9 mouse cellular contexts compared by ENCODE assay signal in genomic region chr10:80175536-80176269, GRCm38 (mm10). TPM values are rescaled to one million over a fixed set of nuclear protein-coding genes. Genes with fewer than 3 reads are reported as not detected.
DNase-seq lines count a peak whose midpoint lies in the region; ATAC-seq lines count a peak whose summit lies in the region.
"Had no signal": no experiment of that assay in that cellular context is flagged by ENCODE, and none has a peak within 500 bp of the region (broad histone marks: within the 10 kb centered on the region; RNA-seq: fewer than 3 reads in every experiment).

No protein-coding gene starts in this region.

- H3K4me2 ChIP-seq in kidney, embryonic 14.5 days (replicated peaks; ENCODE audit: low read depth, low read length) = no peak overlapping the region
- H3K4me2 ChIP-seq in neural tube, embryonic 11.5 days (ENCODE audit: low read depth) = no peak overlapping the region
- H3K4me2 ChIP-seq: limb, embryonic 15.5 days had no signal

- no peak overlapping the region for H3K27ac ChIP-seq in kidney, embryonic 14.5 days (ENCODE audit: low read depth, low read length)
- H3K27ac ChIP-seq in neural tube, embryonic 11.5 days (ENCODE audit: low read depth, low read length) = no peak overlapping the region
- H3K27ac ChIP-seq: limb, embryonic 15.5 days had no signal

- H3K36me3 ChIP-seq in kidney, embryonic 14.5 days (ENCODE audit: control insufficient read depth, insufficient read depth, low read length) = peaks cover 21% of the 10 kb centered on the region
- H3K36me3 ChIP-seq in neural tube, embryonic 11.5 days (ENCODE audit: control insufficient read depth, insufficient read depth, low read length) = peaks cover 10% of the 10 kb centered on the region

- peak; percentile 67 for DNase-seq in left cerebral cortex, postnatal 4 days
- DNase-seq in left cerebral cortex, adult 11 months (ENCODE audit: low spot score) = no peak
- DNase-seq in Muller cell, postnatal 12 days (ENCODE audit: inconsistent ontology term) = peak; percentile 42
- peak; percentile 77 for DNase-seq in embryo, embryonic 10.5 days (ENCODE audit: low spot score)
- peak; percentile 55 for DNase-seq in neural tube, embryonic 11.5 days (ENCODE audit: low spot score)
- no peak for DNase-seq in adrenal gland, postnatal 10 days
- DNase-seq in spleen, adult 18-20 months = no peak

- intact Hi-C loops in left cerebral cortex, postnatal 4 days (cut with DNase I) = loop anchor here (1.0 kb wide), 1 partner anchor 70 kb away; no protein-coding TSS in a partner anchor

- no peaks in the 10 kb centered on the region; the same call in 1 of the 2 replicates for H3K27me3 ChIP-seq in kidney, embryonic 14.5 days (ENCODE audit: control insufficient read depth, insufficient read depth, low read length)
- no peaks in the 10 kb centered on the region for H3K27me3 ChIP-seq in neural tube, embryonic 11.5 days (ENCODE audit: control insufficient read depth, insufficient read depth, low read length)
- H3K27me3 ChIP-seq: limb, embryonic 15.5 days had no signal

- H3K9me3 ChIP-seq in kidney, embryonic 14.5 days (ENCODE audit: control insufficient read depth, low read length) = no peaks in the 10 kb centered on the region
- no peaks in the 10 kb centered on the region for H3K9me3 ChIP-seq in neural tube, embryonic 11.5 days (ENCODE audit: control insufficient read depth, low read length)
- H3K9me3 ChIP-seq: limb, embryonic 15.5 days had no signal

- no peak overlapping the region for H3K4me3 ChIP-seq in kidney, embryonic 14.5 days (ENCODE audit: low read length)
- no peak overlapping the region for H3K4me3 ChIP-seq in neural tube, embryonic 11.5 days (ENCODE audit: low read depth, low read length)
- H3K4me3 ChIP-seq: limb, embryonic 15.5 days had no signal

- ATAC-seq in kidney, embryonic 14.5 days (ENCODE audit: low FRiP score, low TSS enrichment) = no peak
- no peak for ATAC-seq in neural tube, embryonic 11.5 days (ENCODE audit: insufficient read depth, low FRiP score, low TSS enrichment)

- H3K4me1 ChIP-seq in kidney, embryonic 14.5 days (ENCODE audit: control insufficient read depth, insufficient read depth, low read length) = peaks cover 17% of the 10 kb centered on the region
- peaks cover 12% of the 10 kb centered on the region for H3K4me1 ChIP-seq in neural tube, embryonic 11.5 days (ENCODE audit: control insufficient read depth, insufficient read depth, low read length)

- 21% methylated on average over 4 of the region's 4 CpGs for WGBS in kidney, embryonic 14.5 days
- WGBS in neural tube, embryonic 11.5 days = 28% methylated on average over 4 of the region's 4 CpGs

- H3K9ac ChIP-seq in kidney, embryonic 14.5 days (ENCODE audit: low read depth, low read length) = peak overlapping the region; percentile 23; the same call in 1 of the 2 replicates
- H3K9ac ChIP-seq in neural tube, embryonic 11.5 days (ENCODE audit: low read length) = peak overlapping the region; percentile 6; the same call in 1 of the 2 replicates
- H3K9ac ChIP-seq: limb, embryonic 15.5 days had no signal

RNA-seq across cellular contexts. Expression of gene 1600002K03Rik, which starts 3.0 kb away (rescaled TPM):
- 1 to 10 TPM; 6.0 to 6.1 TPM for total RNA-seq in left cerebral cortex, postnatal 4 days (2021)
- polyA plus RNA-seq in kidney, embryonic 14.5 days (2014; fragmentation: Nextera tagmentation; extraction: Ambion mirVana) = 10.3 and 12.1 TPM in 2 replicates
- 8.8 and 10.8 TPM in 2 replicates for polyA plus RNA-seq in neural tube, embryonic 11.5 days (2014; fragmentation: Nextera tagmentation; extraction: Ambion mirVana)
- 1 to 10 TPM; 6.4 to 7.7 TPM for total RNA-seq in adrenal gland, postnatal 10 days (2021)

RNA-seq across cellular contexts. Expression of gene Efna2, which starts 3.6 kb away (rescaled TPM):
- total RNA-seq in left cerebral cortex, postnatal 4 days (2021) = 10 to 100 TPM; 25.5 to 28.6 TPM
- 15.4 and 17.3 TPM in 2 replicates for polyA plus RNA-seq in kidney, embryonic 14.5 days (2014; fragmentation: Nextera tagmentation; extraction: Ambion mirVana)
- polyA plus RNA-seq in neural tube, embryonic 11.5 days (2014; fragmentation: Nextera tagmentation; extraction: Ambion mirVana) = 36.2 and 38.9 TPM in 2 replicates
- total RNA-seq in adrenal gland, postnatal 10 days (2021) = 1 to 10 TPM; 3.3 to 4.5 TPM

RNA-seq across cellular contexts. Expression of gene Cirbp, which starts 9.9 kb away (rescaled TPM):
- total RNA-seq in left cerebral cortex, postnatal 4 days (2021) = 100 to 1,000 TPM; 211 to 228 TPM
- polyA plus RNA-seq in kidney, embryonic 14.5 days (2014; fragmentation: Nextera tagmentation; extraction: Ambion mirVana) = 80.0 and 104 TPM in 2 replicates
- 84.0 and 85.1 TPM in 2 replicates for polyA plus RNA-seq in neural tube, embryonic 11.5 days (2014; fragmentation: Nextera tagmentation; extraction: Ambion mirVana)
- total RNA-seq in adrenal gland, postnatal 10 days (2021) = 100 to 1,000 TPM; 102 to 168 TPM

RNA-seq across cellular contexts. Expression of gene Midn, which starts 27.6 kb away (rescaled TPM):
- total RNA-seq in left cerebral cortex, postnatal 4 days (2021) = 100 to 1,000 TPM; 158 to 163 TPM
- 42.3 and 46.2 TPM in 2 replicates for polyA plus RNA-seq in kidney, embryonic 14.5 days (2014; fragmentation: Nextera tagmentation; extraction: Ambion mirVana)
- polyA plus RNA-seq in neural tube, embryonic 11.5 days (2014; fragmentation: Nextera tagmentation; extraction: Ambion mirVana) = 70.0 and 78.2 TPM in 2 replicates
- 100 to 1,000 TPM; 106 to 127 TPM for total RNA-seq in adrenal gland, postnatal 10 days (2021)

RNA-seq across cellular contexts. Expression of gene Cbarp, which starts 35.1 kb away (rescaled TPM):
- 100 to 1,000 TPM; 299 to 316 TPM for total RNA-seq in left cerebral cortex, postnatal 4 days (2021)
- 8.1 and 8.4 TPM in 2 replicates for polyA plus RNA-seq in kidney, embryonic 14.5 days (2014; fragmentation: Nextera tagmentation; extraction: Ambion mirVana)
- polyA plus RNA-seq in neural tube, embryonic 11.5 days (2014; fragmentation: Nextera tagmentation; extraction: Ambion mirVana) = 11.1 and 11.3 TPM in 2 replicates
- 10 to 100 TPM; 41.6 to 65.6 TPM for total RNA-seq in adrenal gland, postnatal 10 days (2021)

Comparison
In these comparisons a context has a peak if more than half of its experiments do, and no peak if none do; other contexts are left out.
1. DNase-seq: peak in left cerebral cortex, postnatal 4 days (single experiment), Muller cell, postnatal 12 days (single experiment), embryo, embryonic 10.5 days (single experiment) and neural tube, embryonic 11.5 days (single experiment); none in left cerebral cortex, adult 11 months (single experiment), adrenal gland, postnatal 10 days (single experiment) and spleen, adult 18-20 months (0 of 2).
2. RNA of gene Efna2, which starts 3.6 kb away (total RNA-seq): 25.5 to 28.6 TPM in left cerebral cortex, postnatal 4 days; 3.3 to 4.5 TPM in adrenal gland, postnatal 10 days; every median in the first group is over 4 times any median in the second.